Mouse (Mus musculus) heart, adult 8-10 months (tissue): ENCODE measurements at regions not wholly inside any gene's neighbourhood (a gene's known extent, or its start where the extent isn't known, plus 50 kb on each side); places are given as distances from the start of the nearest gene placed in this dataset.
"Not testable (repeated sequence)": the region's sequence is repeated elsewhere in the genome, so short reads cannot be mapped to it uniquely, and the experiment has no call there.

Experiments
- DNase-seq: peaks from one replicate; pipeline ENCODE4 v3.0.0; 2022; ENCODE audit warnings: low spot score

DNA sequence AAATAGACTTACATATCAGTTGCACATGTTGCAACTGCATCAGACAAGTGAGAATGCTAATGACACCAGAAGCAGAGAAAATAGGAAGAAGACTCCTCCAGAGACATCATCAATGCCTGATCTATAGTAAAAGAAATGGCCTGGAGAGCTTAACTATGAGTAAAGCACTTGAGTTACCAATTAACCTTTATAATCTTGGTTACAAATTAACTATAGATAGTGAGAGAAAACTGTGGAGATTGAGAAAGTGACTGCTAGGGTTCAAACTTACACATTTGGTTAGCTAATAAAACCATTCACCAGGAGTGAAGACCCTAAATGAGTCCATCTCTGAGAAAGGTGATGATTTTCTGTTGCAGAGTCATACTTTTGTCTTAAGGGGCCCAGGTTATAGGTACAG, 307.4 kb downstream of the Phex start:
- no peak for DNase-seq

DNA sequence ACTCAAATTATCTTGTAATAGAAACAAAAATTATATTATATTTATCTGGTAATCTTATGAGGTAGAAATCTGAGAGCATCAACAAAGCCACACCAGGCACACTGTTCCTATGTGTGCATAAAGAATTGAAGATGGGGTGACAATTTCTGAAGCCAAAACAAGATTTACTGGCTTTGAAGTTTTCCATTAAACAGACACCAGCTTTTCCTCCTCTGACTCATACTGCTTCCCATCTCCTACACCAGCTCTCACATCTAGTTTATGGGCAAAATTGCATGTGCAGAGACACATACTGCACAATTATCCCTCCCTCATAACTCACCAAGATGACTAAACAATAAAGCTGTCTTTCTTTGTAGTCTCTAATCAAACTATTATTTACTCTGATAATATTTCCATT, 335.1 kb downstream of the Phex start:
- DNase-seq, result no peak

DNA sequence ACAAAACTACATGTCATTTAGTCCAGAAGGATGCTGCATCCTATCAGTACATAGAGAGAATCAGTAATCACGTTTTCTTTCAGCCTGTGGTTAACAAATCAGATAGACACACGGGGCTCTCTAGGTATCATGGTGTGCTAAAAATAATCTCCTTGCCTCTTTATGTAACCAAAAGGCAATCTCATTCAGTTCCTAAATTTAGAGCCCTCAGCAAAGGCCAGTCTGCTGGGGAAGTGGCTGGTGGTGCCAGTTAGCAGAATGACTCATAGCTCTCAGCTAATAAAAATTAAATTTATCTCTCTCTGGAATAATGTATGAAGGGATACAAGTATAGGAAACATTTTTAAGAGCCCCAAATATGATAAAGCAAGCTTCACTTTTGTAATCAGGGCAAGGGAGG, 335.5 kb downstream of the Phex start:
- peak; percentile 7 for DNase-seq

DNA sequence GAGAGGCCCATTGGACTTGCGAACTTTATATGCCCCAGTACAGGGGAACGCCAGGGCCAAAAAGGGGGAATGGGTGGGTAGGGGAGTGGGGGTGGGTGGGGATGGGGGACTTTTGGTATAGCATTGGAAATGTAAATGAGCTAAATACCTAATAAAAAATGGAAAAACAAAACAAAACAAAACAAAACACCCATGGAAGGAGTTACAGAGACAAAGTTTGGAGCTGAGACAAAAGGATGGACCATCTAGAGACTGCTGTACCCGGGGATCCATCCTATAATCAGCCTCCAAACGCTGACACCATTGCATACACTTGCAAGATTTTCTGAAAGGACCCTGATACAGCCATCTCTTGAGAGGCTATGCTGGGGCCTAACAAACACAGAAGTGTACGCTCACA, 337.1 kb downstream of the Phex start:
- DNase-seq, result not testable (repeated sequence)

DNA sequence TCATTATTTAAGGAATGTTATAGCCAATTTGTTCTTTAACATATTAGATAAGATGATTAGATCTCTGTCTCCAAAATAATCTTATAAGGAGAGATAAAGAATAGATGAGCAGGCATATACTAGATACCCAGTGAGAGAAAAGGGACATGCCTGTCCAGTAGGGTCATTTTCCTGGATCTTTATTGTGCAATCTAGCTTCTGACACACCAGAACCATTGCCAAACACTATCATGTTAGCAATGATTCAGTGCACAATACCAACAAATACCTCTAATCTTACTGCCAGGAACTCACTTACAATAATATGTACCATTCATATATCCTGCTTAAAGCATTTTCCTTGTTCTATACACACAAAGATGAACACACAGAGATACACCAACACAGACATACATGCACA, 338.9 kb downstream of the Phex start:
- no peak for DNase-seq

DNA sequence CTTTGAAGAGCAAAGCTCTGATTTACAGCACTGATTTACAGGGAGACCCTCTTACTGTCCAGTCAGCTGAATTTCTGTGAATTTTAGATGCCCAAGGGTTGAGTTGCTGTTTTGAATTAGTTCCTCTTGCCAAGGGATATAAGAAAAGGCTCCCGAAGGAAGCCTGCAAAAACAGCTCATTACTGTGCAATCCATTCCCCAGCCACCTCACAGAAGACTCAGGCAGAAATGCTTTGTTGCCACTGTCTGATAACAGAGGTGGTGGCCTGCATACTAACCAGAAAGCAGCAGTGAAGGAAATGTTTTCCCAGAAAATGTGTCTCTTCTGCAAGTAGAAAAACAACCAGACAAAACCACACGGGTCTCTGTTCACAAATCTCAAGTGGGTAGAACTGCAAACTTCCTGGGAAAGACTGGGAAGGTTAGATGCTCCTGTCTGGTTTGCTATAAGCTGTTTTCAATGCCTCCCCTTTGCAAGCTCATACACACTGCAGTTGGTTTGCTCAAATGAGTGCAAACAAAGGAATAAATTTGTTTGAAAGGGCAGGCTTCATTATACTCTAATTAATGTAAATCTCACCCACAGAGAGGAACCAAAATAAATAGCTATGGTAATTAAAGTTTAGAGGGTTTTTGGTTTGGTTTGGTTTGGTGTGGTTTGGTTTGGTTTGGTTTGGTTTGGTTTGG, 363.3 kb downstream of the Phex start:
- no peak for DNase-seq

DNA sequence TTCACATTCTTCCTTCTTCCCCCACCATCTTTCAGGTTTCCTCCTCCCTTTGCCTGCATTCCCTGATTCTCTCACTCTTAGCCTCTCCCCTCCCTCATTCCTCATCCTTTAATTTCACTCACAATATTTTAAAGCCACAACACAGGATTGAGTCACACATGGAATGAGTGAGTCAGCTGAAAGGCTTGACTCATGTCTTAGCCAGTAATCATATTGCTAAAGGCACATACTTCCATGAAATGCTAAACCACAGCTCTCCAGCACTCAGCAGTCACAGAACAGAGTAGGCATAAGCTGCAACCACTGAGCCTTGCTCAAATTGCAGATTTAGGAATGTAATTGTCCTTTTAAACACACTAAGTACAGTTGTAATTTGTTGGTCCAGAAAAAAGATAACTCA, 386.2 kb downstream of the Phex start:
- DNase-seq, result no peak

DNA sequence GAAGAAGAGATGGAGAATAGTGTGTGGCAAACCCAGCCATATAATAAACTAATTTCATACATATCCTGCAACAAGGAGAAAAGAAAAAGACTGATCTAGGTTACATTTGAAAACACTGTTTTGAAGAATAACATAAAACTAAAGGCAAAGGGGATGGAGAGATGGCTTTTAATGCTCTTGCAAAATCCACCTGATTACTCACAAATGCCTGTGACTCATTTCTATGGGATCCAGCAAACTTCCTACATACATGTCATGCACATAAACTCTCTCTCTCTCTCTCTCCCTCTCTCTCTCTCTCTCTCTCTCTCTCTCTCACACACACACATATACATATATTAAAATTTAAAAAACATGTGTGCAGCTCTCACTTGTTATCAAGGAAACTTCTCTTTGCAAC, 390.8 kb downstream of the Phex start:
- DNase-seq, result no peak

DNA sequence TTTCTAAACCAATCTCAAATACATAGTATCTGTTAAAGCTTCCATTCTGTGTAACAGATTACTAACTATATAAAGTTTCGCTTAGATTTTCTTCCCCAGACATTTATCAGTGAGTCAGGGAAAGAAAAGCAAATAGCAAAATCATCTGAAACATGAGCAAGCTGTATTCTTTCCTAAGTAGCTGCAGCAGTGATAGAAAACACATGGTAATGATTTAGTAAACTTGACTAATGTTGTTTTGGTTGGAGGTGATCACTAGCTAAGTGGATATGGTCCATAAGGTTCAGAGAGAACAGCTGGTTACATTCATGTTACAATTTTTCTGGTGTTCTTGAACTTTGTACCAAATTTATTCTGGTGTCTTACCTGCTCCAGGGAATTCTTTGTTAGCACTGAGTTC, 393.3 kb downstream of the Phex start:
- no peak for DNase-seq

DNA sequence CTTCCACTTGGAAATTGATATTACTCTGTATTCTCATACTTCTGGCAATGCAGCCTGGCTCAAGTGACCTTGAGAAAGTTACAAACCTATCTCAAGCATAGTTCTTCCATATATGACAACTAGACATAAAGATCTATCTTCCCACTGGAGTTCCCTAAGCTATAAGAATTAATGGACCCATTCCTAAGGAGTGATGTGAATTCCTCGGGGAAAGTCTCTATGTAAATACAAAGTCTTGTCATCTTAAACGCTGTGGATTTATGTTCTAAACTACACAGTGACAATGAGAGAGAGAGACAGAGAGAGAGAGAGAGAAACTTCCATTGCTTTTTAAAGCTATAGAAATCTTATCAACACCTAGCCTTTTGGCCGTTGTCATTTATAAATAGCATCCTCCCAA, 394.8 kb downstream of the Phex start:
- no peak for DNase-seq

DNA sequence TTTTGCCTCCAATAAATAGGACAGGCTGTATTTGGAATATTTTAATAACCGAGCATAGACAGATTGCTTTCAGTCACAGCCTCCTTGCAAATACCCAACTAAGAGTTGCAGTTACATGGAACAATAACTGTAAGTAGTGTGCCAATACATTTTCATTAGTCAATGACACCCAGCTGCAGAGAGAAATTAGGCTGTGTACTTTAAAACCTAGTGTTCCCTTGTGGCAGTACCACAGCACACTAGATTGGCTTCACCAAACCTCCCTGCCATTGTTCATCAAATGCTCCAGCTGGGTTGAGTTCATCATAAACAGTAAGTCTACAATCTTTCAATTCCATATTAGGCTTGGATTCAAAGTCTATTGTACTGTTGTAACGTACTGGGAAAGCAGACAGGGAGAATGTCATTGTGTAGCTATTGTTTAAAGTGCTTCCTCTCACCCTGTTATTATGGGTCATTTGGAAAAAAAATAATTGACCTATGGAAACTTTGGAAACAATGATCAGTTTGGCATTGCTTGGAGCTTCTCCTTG, 425.1 kb downstream of the Phex start:
- no peak for DNase-seq

DNA sequence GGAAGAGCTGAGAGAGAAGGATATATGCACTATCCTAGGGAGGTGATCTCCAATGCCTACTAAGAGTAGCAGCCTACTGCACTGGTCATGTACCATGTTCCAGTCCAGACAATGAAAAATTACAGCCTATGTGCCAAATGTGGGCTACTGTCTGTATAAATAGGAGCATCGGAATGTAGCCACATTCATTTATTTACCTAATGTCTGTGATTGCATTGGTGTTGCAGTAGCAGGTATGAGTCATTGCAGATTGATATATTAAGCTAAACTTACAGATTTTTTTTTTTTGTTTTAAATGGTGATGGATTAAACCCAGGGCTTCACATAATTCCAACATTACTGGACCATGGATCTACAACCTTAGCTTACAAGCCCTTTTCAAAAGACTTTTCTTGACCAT, 468.0 kb downstream of the Phex start:
- DNase-seq, result no peak

DNA sequence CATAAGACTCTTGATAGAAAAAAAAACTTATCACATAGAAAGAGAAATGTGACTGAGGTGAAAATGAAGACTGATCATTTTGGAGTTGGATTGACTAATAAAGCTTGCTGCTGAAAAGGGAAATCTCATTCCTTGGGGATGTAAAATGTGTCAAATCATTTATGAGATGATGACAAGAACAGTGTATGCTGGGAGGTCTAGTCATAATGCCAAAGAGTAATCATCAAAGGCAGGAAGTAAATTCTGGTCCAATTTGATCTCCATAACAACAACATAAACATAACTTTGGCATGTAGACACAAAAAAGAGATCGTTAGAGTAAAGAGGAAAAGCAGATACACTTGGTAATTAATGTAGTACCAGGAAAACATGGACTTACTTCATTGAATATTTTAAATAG, 470.9 kb downstream of the Phex start:
- DNase-seq, result no peak

DNA sequence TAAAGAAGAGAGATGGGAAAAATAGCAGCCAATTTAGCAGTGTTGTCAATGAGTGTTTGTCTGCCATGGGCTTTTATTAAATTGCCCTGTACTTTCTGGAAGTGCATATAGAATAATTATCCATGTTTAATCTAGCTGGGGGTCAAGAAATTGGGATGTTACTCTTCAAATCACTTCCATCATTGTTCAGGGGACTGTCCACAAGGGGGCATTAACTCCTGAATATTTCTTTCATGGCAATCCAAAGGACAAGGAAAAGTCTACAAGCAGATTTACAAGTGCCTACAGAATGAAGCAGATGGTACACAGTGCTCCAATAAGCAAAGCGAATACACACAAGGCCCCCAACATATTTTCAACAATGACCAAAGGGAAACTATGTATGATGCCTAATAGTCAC, 501.7 kb downstream of the Phex start:
- no peak for DNase-seq
